Mouse (Mus musculus) cerebellum, adult 2 months (tissue): ENCODE results near the gene Nek2. TPM values are rescaled to one million over a fixed set of nuclear protein-coding genes. Genes with fewer than 3 reads are reported as not detected.

Source experiments
- DNase-seq, 2 experiments: peaks; one replicate each; pipeline ENCODE4 v3.0.0; 2021
- H3K27ac ChIP-seq: fragments of 200-500 bp; 2 replicates; pipeline ENCODE4 v1.5.1; 2012; ENCODE audit warnings: low read length, control low read depth, inconsistent platforms; ENCODE audit not compliant: insufficient read depth
- H3K27me3 ChIP-seq: fragments of 200-500 bp; 2 replicates; pipeline ENCODE4 v1.6.1; 2012; ENCODE audit warnings: inconsistent platforms, mild to moderate bottlenecking, low read length, moderate library complexity; ENCODE audit not compliant: control insufficient read depth, insufficient read depth
- H3K4me1 ChIP-seq: fragments of 200-500 bp; 2 replicates; pipeline ENCODE4 v1.6.1; 2011; ENCODE audit warnings: low read length; ENCODE audit not compliant: control insufficient read depth, insufficient read depth
- H3K4me3 ChIP-seq: fragments of 200-500 bp; replicated peaks from 2 replicates; pipeline ENCODE3; 2011; ENCODE audit warnings: mild to moderate bottlenecking, low read depth, low read length, control low read depth; ENCODE audit not compliant: insufficient read depth
- CTCF ChIP-seq: fragments of 200-500 bp; IDR thresholded peaks from 2 replicates; pipeline ENCODE4 v1.5.1; 2011; ENCODE audit warnings: low read depth, mild to moderate bottlenecking, control low read depth, low read length, moderate library complexity, borderline replicate concordance; ENCODE audit not compliant: insufficient read depth
- POLR2A ChIP-seq: fragments of 200-500 bp; IDR thresholded peaks from 2 replicates; pipeline ENCODE4 v1.6.1; 2011; ENCODE audit warnings: low read length, control low read depth, borderline replicate concordance; ENCODE audit not compliant: insufficient read depth
- whole genome bisulfite sequencing: fragments of 180-500 bp; shearing (Covaris S2); methylation state at CpG from one replicate; pipeline ENCODE4 v1.1.7; 2018; 5-methylcytosine and 5-hydroxymethylcytosine counted together
- polyA plus RNA-seq: library from polyadenylated mRNA; depleted of rRNA; stranded (reverse); fragments of >200 nt; gene quantifications from 2 replicates; pipeline ENCODE4 v1.2.3, GENCODE M21; 2012; rRNA removed

Nek2 gene
- polyA plus RNA-seq, 1 experiment = 4.5 TPM

- Histone ChIP-seq H3K27me3 (no peaks in the 10 kb centered on the region), H3K27ac (no peak overlapping the region), H3K4me3 (no peak overlapping the region), H3K4me1 (no peaks in the 10 kb centered on the region)
- 69% methylated on average over 6 of the region's 6 CpGs for WGBS
- no peak for TF ChIP-seq CTCF
- no peak for TF ChIP-seq POLR2A
- no peak for DNase-seq
Observed at GRCm38 (mm10) chr1:191872076-191872710, 50.9 kb downstream of the Nek2 start.

GRCm38 (mm10) chr1:191875006-191875405 is 53.8 kb downstream of the Nek2 start:
- no peak for DNase-seq
- H3K4me1 ChIP-seq = no peaks in the 10 kb centered on the region
- no peak overlapping the region for H3K4me3 ChIP-seq
- H3K27me3 ChIP-seq = no peaks in the 10 kb centered on the region
- 88% methylated on average over 7 of the region's 7 CpGs for WGBS
- TF ChIP-seq POLR2A = no peak
- TF ChIP-seq CTCF = no peak
- H3K27ac ChIP-seq = no peak overlapping the region

- no peak for TF ChIP-seq CTCF
- no peak for TF ChIP-seq POLR2A
- DNase-seq = no peak
- 72% methylated on average over 9 of the region's 9 CpGs for WGBS
- H3K4me3 ChIP-seq = no peak overlapping the region
- no peaks in the 10 kb centered on the region for H3K27me3 ChIP-seq
- H3K4me1 ChIP-seq = no peaks in the 10 kb centered on the region
- no peak overlapping the region for H3K27ac ChIP-seq
Observed at GRCm38 (mm10) chr1:191875683-191876305, 54.5 kb downstream of the Nek2 start.

DNA sequence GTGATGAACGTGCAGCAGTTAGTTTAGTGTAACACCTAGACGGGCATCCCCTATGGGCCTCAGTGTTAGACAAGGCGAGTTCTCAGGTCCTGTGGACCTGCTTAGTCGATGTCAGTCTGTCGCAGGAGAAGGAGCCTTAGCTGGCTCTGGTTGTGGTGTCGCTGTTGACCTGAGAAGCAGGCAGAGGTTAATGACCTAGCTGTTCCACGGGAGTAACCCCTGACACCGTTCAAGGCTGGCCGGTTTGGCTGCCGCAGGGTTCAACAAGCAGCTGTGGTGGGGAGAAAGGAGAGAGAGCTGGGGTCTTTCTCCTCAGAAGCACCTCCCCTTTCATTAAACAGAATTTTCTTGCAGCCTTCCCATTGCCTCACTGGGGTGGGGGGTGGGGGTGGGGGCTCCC is 56.4 kb downstream of the Nek2 start:
- no peak for DNase-seq
- H3K27me3 ChIP-seq = no peaks in the 10 kb centered on the region
- no peak overlapping the region for H3K4me3 ChIP-seq
- WGBS = 79% methylated on average over 10 of the region's 10 CpGs
- TF ChIP-seq CTCF (no peak), POLR2A (no peak)
- H3K4me1 ChIP-seq = no peaks in the 10 kb centered on the region
- H3K27ac ChIP-seq = no peak overlapping the region

DNA sequence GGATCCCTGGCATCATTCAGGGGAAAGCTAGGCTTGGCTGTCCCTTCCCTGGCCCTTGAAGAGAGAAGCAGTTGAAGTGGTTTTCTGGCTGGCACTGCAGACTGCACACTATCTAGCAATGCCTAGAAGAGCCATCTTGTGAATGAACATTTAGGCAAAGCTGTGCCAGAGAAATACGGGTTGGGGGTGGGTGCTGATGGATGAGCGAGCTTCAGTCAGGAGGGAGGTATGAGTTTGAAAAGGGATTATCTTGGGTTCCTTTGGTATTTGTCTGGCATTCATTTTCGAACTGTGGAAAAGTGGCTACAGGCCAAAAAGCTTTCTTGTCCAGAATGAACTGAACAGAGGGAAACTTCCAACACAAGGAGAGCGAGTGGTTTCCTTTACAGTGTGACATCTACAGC is 57.3 kb downstream of the Nek2 start:
- WGBS = 31% methylated on average over 4 of the region's 4 CpGs

DNA sequence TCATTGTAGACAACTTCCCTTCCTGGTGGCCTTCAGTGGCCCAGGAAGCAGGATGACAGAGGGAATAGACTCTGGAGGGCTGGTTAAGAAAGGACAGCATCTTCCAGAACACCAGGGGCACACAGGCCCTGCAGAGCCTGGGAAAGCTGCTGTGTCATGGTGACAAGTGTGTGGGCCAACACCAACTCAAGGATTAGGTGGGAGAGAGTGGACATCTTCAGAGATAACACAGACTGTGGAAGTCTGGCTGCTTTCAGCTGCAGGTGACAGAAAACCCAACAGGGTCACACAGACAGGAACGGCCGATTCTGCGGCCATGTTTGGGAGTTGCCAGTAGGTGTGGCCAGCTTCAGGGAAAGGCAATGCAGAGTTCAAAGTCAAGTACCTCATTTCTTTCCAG is 59.0 kb downstream of the Nek2 start:
- Histone ChIP-seq H3K4me3 (no peak overlapping the region), H3K4me1 (no peaks in the 10 kb centered on the region), H3K27ac (no peak overlapping the region), H3K27me3 (no peaks in the 10 kb centered on the region)
- DNase-seq = no peak
- TF ChIP-seq POLR2A (no peak), CTCF (no peak)
- WGBS = 91% methylated on average over 3 of the region's 3 CpGs

More for the DNA sequence above, 57.3 kb downstream of the Nek2 start:
- TF ChIP-seq CTCF (no peak), POLR2A (no peak)
- Histone ChIP-seq H3K4me3 (no peak overlapping the region), H3K4me1 (no peaks in the 10 kb centered on the region), H3K27ac (no peak overlapping the region), H3K27me3 (no peaks in the 10 kb centered on the region)
- no peak for DNase-seq

DNA sequence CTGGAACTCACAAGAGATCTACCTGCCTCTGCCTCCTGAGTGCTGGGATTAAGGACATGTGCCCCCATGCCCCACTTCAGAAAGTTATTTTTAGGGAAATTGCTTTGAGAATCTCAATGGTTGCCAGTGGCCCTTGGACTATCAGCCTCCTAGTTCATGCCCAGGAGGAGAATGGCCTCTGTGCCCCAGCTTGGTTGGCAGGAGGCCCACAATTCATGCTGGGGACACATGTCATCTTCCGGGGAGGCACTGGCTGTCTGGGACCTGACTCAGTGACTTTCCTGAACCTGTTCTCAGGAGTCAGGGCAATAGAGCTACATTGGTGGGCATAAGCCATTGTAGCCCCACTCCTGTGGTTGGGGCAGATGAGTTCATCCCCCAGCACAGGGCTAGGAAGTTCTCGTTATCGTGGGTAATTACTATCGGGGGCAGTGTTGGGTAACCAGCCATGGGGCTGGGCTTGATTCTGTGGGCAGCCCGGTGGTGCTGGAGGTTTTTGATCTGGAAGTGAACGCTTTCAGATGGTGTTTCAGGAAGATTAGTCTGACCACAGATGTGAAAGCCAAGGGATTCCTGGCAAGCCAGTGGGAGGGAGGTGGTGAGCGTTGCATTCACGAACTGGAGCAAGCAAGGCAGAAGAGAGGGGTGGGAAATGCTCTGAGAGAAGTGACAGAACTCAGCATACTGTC is 59.8 kb downstream of the Nek2 start:
- TF ChIP-seq POLR2A = no peak
- H3K4me1 ChIP-seq = no peaks in the 10 kb centered on the region
- H3K27ac ChIP-seq = no peak overlapping the region
- DNase-seq = no peak
- no peak overlapping the region for H3K4me3 ChIP-seq
- no peaks in the 10 kb centered on the region for H3K27me3 ChIP-seq
- 26% methylated on average over 8 of the region's 8 CpGs for WGBS

GRCm38 (mm10) chr1:191881663-191882062 is 60.4 kb downstream of the Nek2 start:
- Histone ChIP-seq H3K4me3 (no peak overlapping the region), H3K4me1 (no peaks in the 10 kb centered on the region), H3K27ac (no peak overlapping the region), H3K27me3 (no peaks in the 10 kb centered on the region)
- 65% methylated on average over 2 of the region's 2 CpGs for WGBS
- no peak for DNase-seq
- no peak for TF ChIP-seq CTCF
- TF ChIP-seq POLR2A = no peak

Other genes with a start within 250 kb of the Nek2 start
- 0.14 and 0.16 TPM in 2 replicates for gene Dtl, start 245.9 kb upstream of the Nek2 start, polyA plus RNA-seq
- 34.5 and 38.5 TPM in 2 replicates for gene Ints7, start 245.8 kb upstream of the Nek2 start, polyA plus RNA-seq
- gene Lpgat1, start 103.6 kb upstream of the Nek2 start, polyA plus RNA-seq = 73.3 and 77.5 TPM in 2 replicates
- gene Slc30a1, start 85.3 kb downstream of the Nek2 start, polyA plus RNA-seq = 14.1 and 15.3 TPM in 2 replicates
- gene Rd3, start 155.9 kb downstream of the Nek2 start, polyA plus RNA-seq = 0.52 and 1.6 TPM in 2 replicates